Mouse (Mus musculus) CH12.LX (cell line): ENCODE measurements around the gene Nectin2.

Source experiments
- CTCF ChIP-seq, 2 experiments: IDR thresholded peaks in 1 of 2; conservative IDR thresholded peaks in 1 of 2; 2 replicates each; pipeline ENCODE4 v1.5.1; 2011 to 2012; ENCODE audit warnings: low read depth in 2 of 2, low read length in 2 of 2, improper control_type of control experiment in 1 of 2, inconsistent platforms in 1 of 2, mild to moderate bottlenecking in 1 of 2, moderate library complexity in 1 of 2
- E2F4 ChIP-seq: IDR thresholded peaks from 2 replicates; pipeline ENCODE4 v1.6.1; 2011; ENCODE audit warnings: low read depth, low read length, improper control_type of control experiment; ENCODE audit not compliant: insufficient replicate concordance
- MAFK ChIP-seq: IDR thresholded peaks from 2 replicates; pipeline ENCODE4 v1.6.1; 2011; ENCODE audit warnings: low read length, improper control_type of control experiment; ENCODE audit not compliant: insufficient replicate concordance
- MAX ChIP-seq: IDR thresholded peaks from 2 replicates; pipeline ENCODE4 v1.6.1; 2011; ENCODE audit warnings: low read length, improper control_type of control experiment
- RAD21 ChIP-seq: IDR thresholded peaks from 2 replicates; pipeline ENCODE4 v1.6.1; 2011; ENCODE audit warnings: low read depth, mild to moderate bottlenecking, low read length, improper control_type of control experiment, moderate library complexity
- TCF12 ChIP-seq: IDR thresholded peaks from 2 replicates; pipeline ENCODE4 v1.6.1; 2014; ENCODE audit warnings: low read depth, mild to moderate bottlenecking, inconsistent platforms, low read length, improper control_type of control experiment
- UBTF ChIP-seq: IDR thresholded peaks from 2 replicates; pipeline ENCODE4 v1.6.1; 2012; ENCODE audit warnings: low read depth, mild to moderate bottlenecking, inconsistent platforms, low read length, improper control_type of control experiment, moderate library complexity

- TF ChIP-seq CTCF (conservative IDR thresholded peaks at IDR 0.05 in 1 of 2, IDR thresholded peaks at IDR 0.05 in 1 of 2; ENCODE audit: low read depth in 2 of 2, low read length in 2 of 2) = no peak
- no peak for TF ChIP-seq E2F4
- TF ChIP-seq UBTF = no peak
- TF ChIP-seq RAD21 = no peak
- no peak for TF ChIP-seq TCF12
- TF ChIP-seq MAFK = no peak
- no peak for TF ChIP-seq MAX
Observed at GRCm38 (mm10) chr7:19795236-19795635, 45.0 kb upstream of the Nectin2 start.
